ENCODE assay signal across 19 mouse cellular contexts in genomic region chr4:124291767-124292166, GRCm38 (mm10).
"Had no signal": no experiment of that assay in that cellular context is flagged by ENCODE, and none has a peak within 500 bp of the region (broad histone marks: within the 10 kb centered on the region; RNA-seq: fewer than 3 reads in every experiment).

No protein-coding gene starts in this region.

- H3K4me1 ChIP-seq: limb, embryonic 10.5 days; liver, embryonic 12.5 days; liver, embryonic 15.5 days had no signal

- H3K9ac ChIP-seq: kidney, embryonic 15.5 days; limb, embryonic 13.5 days; liver, embryonic 12.5 days; liver, embryonic 15.5 days had no signal

- H3K27me3 ChIP-seq: limb, embryonic 13.5 days; liver, embryonic 12.5 days; liver, embryonic 15.5 days; neural tube, embryonic 15.5 days had no signal

- DNase-seq: kidney, adult 11 months; kidney, adult 8-10 months; kidney, postnatal 36 days; liver; lung, adult 2 months; lung, postnatal 14 days; right cerebral cortex, adult 18-20 months; right cerebral cortex, postnatal 14 days; thymus, adult 2 months; thymus, postnatal 14 days; thymus, postnatal 4 days had no signal

- H3K36me3 ChIP-seq: kidney, embryonic 15.5 days; limb, embryonic 10.5 days; limb, embryonic 13.5 days; liver, embryonic 12.5 days; liver, embryonic 15.5 days; neural tube, embryonic 15.5 days had no signal

- H3K27ac ChIP-seq: kidney, embryonic 15.5 days; limb, embryonic 10.5 days; limb, embryonic 13.5 days; liver, embryonic 12.5 days; liver, embryonic 15.5 days; neural tube, embryonic 15.5 days; stomach, postnatal 0 days had no signal

- H3K9me3 ChIP-seq: kidney, embryonic 15.5 days; limb, embryonic 10.5 days; limb, embryonic 13.5 days; liver, embryonic 12.5 days; liver, embryonic 15.5 days; neural tube, embryonic 15.5 days had no signal

- H3K4me2 ChIP-seq: kidney, embryonic 15.5 days; limb, embryonic 13.5 days; liver, embryonic 12.5 days; liver, embryonic 15.5 days; neural tube, embryonic 15.5 days had no signal

- ATAC-seq: liver, embryonic 12.5 days had no signal

- H3K4me3 ChIP-seq: kidney, embryonic 15.5 days; limb, embryonic 10.5 days; limb, embryonic 13.5 days; liver, embryonic 12.5 days; liver, embryonic 15.5 days; myocyte; neural tube, embryonic 15.5 days had no signal
